Mouse (Mus musculus) CD4-positive, CD25-positive, alpha-beta regulatory T cell, adult 9 weeks (primary cell): Measurements from ENCODE around the gene Wdr38. TPM values are rescaled to one million over a fixed set of nuclear protein-coding genes. Genes with fewer than 3 reads are reported as not detected.

Experiments
- polyA plus RNA-seq: library from polyadenylated mRNA; unstranded; fragments of 100-300 nt; shearing (Covaris generic); gene quantifications from one replicate; pipeline ENCODE4 v1.2.1, GENCODE M21; 2017

The Wdr38 gene
- 1.2 TPM for polyA plus RNA-seq

DNA sequence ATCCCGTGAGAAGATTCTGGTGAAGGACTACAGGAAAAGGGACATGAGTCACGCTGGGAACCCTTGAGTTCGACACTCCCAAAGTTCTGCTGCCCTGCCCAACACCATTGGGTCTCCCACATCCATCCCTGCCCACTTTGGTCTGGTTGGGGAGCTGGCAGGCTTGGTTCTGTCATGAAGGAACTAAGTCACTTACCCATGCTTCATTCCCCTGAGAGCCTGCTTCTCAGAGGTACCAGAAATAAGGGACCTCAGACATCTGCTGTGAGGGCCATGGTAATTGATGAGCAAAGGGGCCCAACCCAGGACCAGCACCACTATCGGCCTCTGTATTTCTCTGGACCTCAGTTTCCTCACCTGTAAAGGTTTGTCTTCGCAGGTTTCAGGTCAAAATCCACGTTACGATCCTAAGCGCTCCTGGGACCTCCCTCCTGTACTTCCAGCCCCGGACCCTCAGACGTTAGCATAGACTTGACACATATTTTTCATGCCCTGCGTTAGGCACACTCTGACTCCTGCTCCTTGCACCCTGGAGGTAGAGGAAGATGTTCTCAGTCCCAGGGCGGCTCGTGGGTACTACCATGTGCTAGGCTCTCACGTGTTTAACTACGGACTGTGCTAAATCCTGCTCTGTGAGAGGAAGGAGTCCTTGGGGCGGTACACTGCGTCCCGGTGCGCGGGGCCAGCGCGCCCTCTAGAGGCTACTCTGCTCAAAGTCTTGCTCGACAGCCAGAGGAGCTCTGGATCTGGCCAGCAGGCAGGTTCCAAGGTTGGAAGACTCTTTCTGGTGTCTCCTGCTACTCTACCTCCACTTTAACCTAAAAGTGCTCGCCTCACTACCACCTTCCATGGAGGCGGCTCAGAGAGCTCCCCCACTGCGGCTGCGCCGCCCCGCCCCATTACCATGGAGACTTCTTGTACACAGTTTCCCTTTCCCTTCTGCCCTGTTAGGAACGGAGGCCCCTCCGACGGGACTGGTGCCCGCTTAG is at the start of gene Wdr38:
TSS of gene Wdr38 (plus strand) at position 91 of the 989 bp plus-strand sequence.

GRCm38 (mm10) chr2:39004880-39005435 is 7.7 kb downstream of the Wdr38 start, which contains the start of gene Arpc5l:
Gene Arpc5l, plus strand, starts transcription at chr2:39005348.

DNA sequence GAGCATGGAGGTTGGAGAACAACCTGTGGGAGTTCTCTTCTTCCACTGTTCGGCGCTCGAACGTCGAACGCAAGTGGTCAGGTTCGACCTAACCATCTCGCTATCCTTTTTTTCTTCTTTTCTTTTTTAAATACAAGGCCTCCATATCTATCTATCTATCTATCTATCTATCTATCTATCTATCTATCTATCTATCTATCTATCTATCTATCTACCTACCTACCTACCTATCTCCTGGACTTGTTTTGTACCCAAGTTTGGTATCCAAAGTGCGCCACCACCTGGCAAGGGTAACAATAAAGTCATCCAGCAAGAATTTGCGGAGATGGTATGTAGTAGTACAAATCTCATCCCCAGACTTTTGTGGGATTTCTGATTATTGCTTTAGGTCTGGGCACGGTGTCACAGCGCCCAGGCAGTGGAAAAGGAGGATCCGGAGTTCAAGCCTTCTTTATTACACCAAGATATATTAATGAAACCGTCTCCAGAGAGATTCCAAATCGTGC is 8.4 kb downstream of the Wdr38 start, which contains the start of gene Rpl35:
TSS of gene Rpl35 (minus strand) at position 51 of the 506 bp plus-strand sequence.

Other genes starting within 250 kb of the Wdr38 start
- 0.69 TPM for gene Nr6a1, start 69.8 kb upstream of the Wdr38 start, polyA plus RNA-seq
- not detected for gene Olfml2a, start 65.5 kb upstream of the Wdr38 start, polyA plus RNA-seq
- 232 TPM for gene Arpc5l, start 7.9 kb downstream of the Wdr38 start, polyA plus RNA-seq
- 617 TPM for gene Rpl35, start 8.1 kb downstream of the Wdr38 start, polyA plus RNA-seq
- 45.0 TPM for gene Golga1, start 68.1 kb downstream of the Wdr38 start, polyA plus RNA-seq
- 17.7 TPM for gene Scai, start 193.3 kb downstream of the Wdr38 start, polyA plus RNA-seq
- gene Ppp6c, start 229.0 kb downstream of the Wdr38 start, polyA plus RNA-seq: 151 TPM